Mouse (Mus musculus) urinary bladder, postnatal 14 days (tissue): ENCODE results near the gene Cd34.
A peak's percentile ranks its signal among the peaks of the same experiment; 100 is the strongest.

Experiments
- DNase-seq: peaks from one replicate; pipeline ENCODE4 v3.0.0; 2021; ENCODE audit warnings: low spot score

Gene Cd34

DNA sequence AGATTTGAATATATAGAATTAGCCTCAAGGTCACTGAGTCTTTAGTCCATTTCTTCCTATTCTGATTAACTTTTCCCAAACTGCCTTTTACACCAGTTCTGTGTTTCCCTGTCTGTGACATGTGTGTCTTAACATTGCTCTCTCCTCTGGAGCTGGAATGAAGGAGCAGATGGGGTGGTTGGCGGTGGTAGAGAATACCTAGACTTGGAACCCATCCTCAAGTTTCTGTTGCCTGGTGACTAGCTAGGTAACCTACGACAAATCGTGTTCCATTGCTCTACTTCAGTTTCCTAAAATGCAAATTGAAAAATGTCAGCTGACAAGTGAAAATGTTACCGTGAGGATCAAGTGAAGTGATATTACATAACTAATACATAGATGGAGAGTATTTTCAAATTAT is 33.4 kb downstream of the Cd34 start:
- DNase-seq, result no peak

DNA sequence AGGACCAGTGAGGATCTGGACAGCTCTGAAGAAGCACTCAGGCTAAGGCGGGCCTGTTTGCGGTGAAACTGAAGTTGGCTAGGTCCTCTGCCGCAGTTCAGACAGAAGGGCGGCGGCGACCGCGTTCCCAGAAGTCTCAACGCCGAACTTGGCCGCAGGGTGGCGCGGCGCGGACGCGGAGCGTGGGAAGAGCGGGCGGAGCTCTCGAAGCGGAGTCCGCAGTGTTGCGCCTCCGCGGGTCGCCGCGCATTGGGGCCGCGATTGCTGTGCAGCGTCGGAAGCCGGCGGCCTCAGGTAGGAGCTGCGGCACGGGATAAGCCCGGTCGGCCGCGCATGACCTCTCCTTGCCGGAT is 37.5 kb downstream of the Cd34 start:
- peak; percentile 94 for DNase-seq

DNA sequence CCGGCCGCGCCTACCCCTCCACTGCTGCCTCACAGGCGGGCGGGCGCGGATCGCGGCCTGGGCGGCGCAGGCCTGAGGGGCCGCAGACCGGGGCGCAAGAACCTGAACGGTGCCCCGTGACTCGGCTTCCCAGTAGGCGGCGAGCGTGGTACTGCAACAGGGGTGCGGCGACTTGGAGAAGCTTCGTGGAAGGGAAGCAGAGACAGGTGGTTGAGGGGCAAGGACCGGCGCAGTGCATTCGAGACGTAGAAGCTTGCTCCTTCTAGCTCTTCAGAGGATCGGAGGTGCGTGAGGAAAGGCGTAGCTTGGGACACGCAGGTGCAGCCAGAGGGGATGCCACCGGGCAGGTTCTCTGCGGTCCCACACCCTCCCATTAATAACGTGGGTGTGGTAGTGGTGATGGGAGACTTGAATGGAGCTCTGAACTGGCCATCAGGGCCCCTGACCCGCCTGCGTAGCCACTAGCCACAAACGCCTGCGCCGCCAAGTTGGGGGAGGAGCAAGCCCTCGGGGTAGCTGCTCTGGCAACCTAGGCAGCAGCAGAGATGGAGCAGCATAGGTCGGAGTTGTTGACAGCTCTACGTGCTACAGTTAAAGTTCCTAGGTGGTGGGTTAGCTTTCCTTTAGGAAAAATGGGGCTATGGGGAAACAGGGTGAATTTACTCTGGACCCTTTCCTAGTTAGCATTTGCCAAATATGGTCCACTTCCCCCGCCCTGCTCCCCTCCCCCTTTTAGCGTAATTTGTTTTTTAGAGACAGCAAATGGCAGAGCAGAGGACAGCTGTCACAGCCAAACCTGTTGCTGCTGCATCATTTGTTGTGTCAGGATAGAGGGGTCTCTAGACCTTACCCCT is 38.1 kb downstream of the Cd34 start:
- peak; percentile 82 for DNase-seq

DNA sequence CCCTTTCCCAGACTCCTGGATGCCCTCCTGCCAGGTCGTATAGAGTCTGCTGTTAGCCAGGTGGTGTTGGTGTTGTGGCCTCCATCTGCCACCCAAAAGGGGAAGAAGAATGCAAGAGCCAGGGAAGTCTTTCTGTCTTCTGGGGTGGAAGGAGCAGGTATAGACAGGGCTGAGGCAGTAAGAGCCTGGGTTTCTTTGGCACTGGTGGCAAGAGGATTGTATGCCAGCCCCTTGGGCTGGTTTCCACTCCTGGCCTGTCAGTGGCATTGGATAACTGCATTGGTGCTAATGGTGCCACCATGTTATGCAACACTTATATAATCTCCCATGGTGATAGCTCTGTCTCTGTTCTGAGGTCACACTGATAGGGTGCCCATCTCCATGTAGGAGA is 38.7 kb downstream of the Cd34 start:
- DNase-seq, result no peak

DNA sequence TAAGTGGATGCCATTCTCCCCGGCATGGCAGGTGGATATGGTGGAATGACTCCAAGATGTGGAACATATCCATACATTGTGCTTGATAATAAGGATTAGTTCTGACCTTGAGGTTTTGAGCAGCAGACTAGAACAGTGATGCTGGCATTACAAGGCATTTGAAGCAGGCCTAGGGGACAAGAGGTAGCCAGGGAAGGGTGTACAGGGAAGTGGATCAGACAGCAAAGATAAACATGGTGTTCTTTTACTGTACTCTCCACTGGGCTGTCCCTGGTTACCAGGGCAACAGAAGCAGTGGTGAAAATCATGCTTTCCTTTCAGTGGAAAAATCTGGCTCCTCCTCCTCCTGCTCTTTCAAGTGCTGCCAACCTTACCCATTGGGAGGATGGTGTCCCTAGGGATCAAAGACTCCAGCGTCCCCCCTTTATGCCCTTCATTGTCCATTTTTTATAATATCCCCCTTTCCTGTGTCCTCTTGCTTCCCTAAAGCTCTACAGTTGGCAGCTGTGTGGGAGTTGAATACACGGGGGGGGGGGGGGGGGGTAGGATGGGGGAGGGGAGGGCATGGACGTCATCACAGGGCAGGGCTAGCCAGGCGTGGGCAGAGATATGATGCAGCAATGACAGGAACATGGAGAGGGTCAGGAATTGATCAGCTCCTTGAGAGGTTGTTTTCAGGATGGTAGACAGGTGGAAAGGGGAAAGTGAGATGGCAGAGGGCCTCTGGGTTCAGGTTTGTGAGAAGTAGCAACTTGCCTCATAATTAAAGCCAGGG is 39.5 kb downstream of the Cd34 start:
- no peak for DNase-seq

GRCm38 (mm10) chr1:194980826-194981435 is 42.3 kb downstream of the Cd34 start:
- no peak for DNase-seq

GRCm38 (mm10) chr1:194982931-194983690 is 44.5 kb downstream of the Cd34 start:
- DNase-seq, result no peak

- DNase-seq, result no peak
Measured at GRCm38 (mm10) chr1:194984914-194985313, 46.3 kb downstream of the Cd34 start.

GRCm38 (mm10) chr1:194985442-194986210 is 47.0 kb downstream of the Cd34 start:
- no peak for DNase-seq

GRCm38 (mm10) chr1:194989024-194989423 is 50.4 kb downstream of the Cd34 start:
- no peak for DNase-seq

- DNase-seq, result no peak
Measured at GRCm38 (mm10) chr1:194990976-194991375, 52.4 kb downstream of the Cd34 start.

DNA sequence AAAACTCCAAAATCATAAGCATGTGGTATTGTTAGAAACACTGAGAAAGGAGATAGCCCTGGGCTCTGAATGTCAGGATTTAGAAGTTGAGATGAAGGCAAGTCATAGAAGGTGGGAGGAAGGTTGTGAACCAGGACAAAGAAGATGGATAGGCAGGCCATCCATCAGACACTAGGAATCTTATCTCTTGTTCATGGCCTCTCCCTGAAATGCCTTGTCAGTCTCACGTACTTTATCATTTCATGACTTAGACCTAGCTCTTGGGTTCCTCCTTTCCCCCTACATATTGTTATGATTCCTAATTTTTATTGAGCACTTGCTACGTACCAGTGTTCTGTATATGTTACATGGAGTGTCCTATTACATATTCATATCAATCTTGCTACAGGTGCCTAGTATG is 53.0 kb downstream of the Cd34 start:
- no peak for DNase-seq

DNA sequence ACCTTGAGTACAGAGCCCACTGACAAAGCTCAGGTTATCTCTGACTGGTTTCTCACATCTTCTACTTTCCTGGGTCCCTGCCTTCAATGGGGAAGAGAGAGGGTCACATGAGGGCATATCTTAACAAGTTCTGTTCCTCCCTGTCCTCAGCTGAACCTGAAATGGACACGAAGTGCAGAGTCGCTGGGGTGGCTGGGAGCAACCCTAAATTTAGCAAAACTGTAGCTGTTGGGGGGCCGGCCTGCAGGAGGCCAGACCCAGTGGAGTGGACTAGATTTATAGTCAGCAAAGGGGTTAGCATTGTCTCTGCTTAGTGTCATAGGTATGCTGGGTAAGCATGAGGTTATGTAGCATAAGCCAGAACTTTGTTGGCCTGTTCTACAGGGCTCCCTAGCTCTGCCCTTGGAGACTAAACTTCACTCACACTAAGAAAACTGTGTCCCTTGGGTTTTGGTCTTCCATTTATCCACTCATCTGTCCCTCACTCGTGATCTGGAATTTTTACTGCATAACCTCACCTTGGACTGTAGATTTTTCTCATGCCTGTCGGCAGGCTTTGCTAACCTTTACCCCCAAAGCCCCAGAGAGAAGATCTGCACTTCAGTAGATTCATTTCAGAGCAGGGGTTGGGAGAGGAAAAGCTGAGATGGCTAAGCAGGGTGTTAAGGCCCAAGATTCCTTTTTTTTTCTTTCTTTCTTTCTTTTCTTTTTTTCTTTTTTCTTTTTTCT is 54.1 kb downstream of the Cd34 start:
- DNase-seq, result no peak

DNA sequence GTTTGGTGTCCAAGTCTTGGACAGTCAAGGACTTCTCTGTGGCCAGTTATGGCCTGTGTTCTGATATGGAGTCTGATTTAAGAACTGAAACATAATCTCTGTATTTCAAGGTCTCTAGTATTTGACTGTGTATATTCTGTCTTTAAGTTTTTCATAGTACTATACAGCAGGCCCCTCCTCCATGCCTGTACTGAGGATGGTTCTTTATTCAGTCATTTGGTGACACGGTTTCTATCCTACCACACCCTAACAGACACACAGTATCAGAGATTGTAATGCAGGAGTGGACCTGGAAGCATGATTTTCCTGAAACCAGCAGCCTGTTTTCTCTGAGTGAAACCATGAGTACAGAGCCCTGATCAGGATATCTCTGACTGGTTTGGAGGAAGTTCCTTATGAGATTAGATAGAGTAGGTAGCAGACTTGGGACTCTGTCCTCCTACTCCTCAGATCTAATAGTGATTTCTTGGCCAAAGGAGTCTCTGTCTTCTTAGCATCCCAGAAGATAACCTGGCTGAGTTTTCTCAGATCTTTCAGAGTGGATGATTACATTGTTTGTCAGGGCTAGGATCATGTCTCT is 54.9 kb downstream of the Cd34 start:
- DNase-seq, result no peak

DNA sequence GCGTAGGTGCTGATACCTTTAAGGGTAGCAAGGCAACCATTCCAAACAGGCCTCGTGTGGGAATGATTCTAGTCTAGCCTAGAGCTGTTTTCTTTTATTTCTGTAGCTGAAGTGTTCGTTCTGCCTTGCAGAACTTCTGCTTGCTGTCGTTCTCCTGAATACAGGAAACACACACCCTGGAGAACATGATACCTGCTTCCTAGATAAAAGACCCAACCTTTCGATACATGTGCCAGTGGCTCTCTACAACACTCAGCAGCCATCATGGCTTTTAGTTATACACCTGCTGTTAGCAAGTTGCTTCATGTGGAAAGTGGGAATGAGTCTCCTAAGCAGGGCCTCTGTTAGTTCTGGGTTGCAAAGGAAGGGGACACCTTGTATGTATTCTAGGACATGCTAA is 55.6 kb downstream of the Cd34 start:
- DNase-seq, result no peak

DNA sequence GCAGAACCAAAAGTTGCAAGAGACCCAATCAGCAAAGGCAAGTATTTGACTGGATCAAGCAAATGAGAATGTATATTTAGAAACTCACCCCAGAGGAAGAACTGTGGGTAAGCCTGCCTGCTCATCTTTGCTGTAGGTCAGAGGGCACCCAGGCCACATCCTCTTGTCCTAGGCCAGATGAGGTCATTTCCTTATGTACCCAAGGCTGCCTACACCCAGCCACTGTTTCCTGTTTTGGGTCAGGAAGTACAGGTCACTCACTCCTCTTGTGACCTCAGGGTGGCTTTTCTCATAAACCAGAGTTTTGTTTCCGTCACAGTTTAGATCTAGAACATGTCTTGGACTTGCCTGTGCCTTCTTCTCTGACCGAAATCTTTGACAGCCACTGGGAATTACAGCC is 56.6 kb downstream of the Cd34 start:
- DNase-seq, result no peak

DNA sequence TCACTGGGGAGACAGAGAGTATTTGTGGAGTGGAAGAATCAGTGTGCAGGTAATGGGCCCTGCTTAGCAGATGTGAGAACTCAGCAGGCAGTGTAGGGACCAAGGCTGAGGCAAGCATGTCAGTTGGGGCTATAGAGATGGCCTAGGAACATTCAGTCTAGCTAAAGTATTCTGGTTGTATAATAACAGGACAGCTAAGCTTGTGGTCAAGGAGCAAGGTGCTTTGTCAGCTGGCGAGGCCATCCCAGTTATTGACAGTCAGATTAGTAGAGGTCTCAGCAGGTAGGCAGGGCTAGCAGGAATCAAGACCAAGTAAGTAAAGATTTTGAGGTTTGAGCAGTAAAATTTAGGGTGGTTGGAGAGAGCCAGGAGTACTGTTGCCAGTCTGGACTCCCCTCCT is 59.8 kb downstream of the Cd34 start:
- DNase-seq, result no peak

GRCm38 (mm10) chr1:195003328-195003727 is 64.7 kb downstream of the Cd34 start:
- DNase-seq, result no peak

- peak; percentile 16 for DNase-seq
Measured at GRCm38 (mm10) chr1:195004194-195004593, 65.6 kb downstream of the Cd34 start.

DNA sequence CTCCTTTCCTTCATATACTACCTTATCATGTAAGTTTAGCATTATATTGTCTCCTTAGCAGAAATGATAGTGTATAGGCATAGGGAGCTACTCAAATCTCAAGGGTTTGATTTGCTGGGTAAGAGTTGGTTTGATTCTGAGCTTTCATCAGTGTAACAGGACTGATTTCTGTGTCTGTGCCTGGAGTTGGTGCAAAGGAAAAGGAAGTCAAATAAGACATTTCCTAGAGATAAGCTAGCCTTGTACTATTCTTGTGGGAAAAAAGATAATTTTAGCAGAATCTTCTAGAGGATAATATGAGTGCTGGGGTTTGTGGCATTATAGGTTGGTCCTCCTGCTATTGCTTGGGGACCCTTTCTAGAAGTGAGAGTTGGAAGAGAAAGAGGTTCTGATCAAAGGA is 67.6 kb downstream of the Cd34 start:
- no peak for DNase-seq
